Mouse (Mus musculus) kidney, postnatal 10 days (tissue): ENCODE results near the gene Fam98b.

Experiments
- DNase-seq: peaks from one replicate; pipeline ENCODE4 v3.0.0; 2021; ENCODE audit warnings: mixed read lengths

Fam98b gene

DNA sequence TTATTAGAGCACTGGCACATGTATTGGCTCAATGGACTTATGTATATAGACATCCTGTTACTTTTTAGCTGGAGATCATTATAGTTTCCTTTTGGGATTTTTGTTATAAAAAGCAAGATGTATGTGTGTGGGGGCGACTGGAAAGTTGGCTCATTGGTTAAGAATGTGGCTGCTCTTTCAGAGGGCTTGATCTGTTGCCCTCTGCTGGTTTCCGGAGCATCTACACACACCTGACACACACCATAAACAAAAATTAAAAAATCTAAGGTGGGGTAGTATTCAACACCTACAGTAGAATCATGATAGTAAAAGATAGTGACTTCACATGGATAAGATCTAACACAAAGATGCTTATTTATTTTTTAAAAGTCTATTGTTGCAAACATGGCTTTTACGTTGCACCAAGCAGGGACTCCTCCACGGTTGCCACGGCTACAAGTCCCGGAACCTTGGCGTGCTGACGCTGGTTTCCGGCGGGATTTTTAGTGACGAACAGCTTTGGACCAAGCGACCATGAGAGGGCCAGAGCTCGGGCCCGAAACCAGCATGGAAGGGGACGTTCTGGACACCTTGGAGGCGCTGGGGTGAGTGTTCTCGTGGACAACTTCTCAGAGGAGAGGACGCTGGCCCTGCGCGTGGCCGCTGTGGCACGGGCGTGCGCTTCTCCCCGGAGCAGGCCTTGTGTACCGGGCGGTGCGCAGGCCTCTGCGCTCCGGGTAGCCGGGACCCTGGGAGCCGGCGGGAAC lies at the start of gene Fam98b:
Gene Fam98b, plus strand, starts transcription at position 485 of the 746 bp plus-strand sequence.
- peak; percentile 92 for DNase-seq

DNA sequence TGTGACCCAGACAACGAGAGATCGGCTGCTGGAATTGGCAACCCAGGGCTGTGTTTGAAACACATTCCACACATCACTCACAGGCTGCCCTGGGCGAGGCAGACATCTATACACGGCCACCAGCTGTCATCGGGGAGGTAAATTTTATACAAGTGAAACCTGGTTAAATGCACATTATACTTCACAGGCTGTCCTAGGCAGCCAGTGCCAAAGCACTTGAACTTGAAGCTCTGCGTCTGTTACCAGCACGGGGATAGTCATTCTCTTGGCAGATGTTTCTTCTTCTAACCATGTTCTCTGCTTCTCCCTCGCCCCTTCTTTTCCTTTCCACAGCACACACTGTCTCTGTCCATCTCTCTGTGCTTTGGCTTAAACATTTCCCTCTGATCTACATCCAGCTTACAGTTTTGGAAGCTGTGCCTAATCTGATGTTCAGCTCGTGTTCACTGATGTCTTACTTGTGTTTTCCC lies 48.6 kb upstream of the Fam98b start:
- no peak for DNase-seq

DNA sequence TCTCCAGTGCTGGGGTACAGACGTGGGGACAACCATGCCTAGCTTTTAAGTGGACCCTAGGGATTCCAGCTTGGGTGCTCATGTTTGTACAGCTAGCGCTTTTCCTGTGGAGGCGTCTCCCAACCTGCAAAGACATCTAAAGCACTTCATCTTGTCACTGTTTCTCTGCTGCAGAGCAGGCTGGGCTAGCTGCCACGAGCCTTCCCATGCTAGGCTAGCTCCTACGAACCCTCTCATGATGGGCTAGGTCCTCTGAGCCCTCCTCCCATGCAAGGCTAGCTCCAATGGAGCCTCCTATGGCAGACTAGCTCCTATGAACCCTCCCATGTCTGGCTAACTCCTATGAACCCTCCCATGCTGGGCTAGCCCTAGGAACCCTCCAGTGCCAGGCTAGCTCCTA lies 46.2 kb upstream of the Fam98b start:
- no peak for DNase-seq

DNA sequence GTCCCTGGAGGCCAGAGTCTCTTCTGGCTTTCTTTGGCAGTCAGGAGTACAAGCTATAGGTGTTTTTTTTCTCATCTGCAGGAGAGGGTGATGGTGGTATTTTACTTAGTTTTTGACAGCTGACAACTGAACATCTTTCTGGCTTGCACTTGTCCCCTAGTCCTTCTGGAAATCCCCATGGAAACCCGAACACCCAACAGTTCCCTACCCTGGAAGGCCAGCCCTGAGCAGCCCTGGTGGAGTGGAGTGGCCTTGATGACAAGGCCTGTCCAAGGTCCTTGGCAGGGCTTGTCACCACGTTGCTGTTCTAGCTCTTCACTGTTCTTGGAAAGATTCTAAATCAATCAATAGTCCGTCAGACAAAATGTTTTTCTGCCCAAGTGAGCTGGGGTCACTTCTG lies 45.0 kb upstream of the Fam98b start:
- no peak for DNase-seq

DNA sequence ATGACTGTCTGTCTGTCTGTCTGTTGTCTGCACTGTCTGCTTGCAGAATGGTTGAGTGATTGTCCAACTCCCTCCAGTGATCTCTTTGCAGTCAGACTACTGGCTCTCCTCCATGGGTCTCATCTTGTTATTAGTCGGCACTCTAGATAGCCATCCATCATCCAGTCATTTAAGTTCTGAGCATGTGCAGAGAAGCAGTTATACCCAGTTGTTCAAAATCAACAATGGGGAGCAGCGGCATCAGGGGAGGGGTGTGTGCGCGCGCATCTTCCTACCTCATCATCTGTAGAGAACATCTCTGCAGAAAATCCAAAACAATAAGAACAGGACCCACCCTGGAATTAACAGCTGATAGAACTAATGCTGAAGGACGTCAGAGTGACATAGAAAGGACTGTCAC lies 44.5 kb upstream of the Fam98b start:
- DNase-seq, result no peak

DNA sequence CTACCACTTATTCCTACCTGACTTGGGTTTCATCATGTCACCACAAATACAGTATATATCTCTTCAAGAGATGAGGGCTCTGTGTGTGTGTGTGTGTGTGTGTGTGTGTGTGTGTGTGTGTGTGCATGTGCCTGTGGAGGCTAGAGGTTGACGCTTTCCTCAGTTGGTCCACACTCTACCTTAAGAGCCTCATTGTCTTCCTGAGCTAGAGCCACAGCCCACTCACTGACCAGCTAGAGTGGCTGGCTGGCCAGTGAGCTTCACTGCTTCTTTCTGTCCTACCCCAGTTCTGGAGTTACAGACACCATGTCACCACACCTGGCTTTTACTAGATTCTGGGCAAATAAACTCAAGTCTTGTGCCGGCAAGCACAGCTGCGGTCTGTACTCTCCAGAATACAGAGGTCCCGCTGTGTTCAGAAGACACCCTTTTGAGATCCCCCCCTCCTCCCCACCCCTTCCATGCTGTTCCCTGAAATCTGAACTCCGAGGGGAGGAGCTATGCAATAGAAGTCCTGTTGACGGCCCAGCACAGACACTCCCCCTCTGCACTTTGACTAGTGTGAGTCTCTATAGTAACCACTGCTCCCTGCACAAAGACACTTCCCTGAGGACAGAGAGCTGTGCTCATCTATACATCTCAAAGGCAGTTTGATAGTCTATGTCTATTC lies 39.0 kb upstream of the Fam98b start:
- peak; percentile 61 for DNase-seq

DNA sequence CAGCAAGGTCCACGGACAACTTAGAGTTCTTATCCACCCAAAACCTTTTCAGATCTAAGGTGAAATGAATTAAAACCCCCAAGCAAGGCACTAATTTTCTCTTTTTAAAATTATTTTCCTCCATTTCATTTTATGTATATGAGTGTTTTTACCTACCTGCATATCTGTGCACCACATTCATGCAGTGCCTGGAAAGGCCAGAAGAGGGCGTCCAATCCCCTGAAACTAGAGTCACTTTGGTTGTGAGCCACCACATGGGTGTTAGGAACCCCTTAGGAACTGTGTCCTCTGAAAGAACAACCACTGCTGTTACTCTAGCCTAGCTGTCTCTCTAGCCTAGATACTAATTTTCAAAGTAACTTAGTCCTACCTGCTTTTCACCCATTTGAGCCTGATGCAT lies 33.4 kb upstream of the Fam98b start:
- DNase-seq, result peak; percentile 18

DNA sequence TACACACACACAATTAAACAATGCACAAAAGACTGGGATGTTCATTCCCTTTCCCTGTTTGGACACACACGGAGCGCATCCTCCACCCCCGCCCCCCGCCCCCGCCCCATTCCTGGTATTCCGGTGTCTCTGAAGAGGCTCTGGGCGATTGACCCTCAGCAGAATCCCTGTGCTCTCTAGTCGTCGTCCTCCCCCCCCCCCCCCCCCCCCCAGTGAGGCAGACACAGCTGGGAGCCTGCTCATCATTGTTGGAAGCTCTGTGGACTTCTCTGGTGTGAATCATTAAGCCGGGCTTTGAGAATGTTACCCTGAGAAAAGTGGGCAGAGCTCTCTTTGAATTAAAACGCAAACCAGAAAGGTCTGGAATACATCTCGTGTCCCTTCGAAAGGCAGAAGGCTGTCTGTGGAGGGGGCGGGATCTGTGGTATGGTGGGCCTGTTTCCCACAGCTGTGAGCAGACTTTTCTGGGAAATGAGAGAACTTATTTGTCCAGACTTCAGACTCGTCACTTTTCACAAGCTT lies 31.8 kb upstream of the Fam98b start:
- peak; percentile 13 for DNase-seq

DNA sequence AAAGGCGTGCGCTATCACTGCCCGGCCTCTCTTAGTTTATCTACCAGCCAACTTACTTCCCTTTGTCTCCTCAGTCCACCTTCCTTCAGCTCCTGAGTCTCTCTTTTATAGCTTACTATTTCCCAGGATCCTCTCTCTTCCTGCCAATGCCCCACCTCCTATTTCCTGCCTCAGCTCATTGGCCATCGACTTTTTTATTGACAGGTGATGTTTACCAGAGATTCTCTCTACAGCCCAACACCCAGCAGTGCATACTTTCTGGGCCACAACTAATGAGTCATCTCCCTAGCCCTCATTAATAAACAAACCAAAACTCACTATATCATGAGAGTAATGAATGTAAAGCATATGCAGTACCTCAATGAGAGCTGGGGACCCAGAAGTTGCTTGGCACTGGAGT lies 30.0 kb upstream of the Fam98b start:
- no peak for DNase-seq

DNA sequence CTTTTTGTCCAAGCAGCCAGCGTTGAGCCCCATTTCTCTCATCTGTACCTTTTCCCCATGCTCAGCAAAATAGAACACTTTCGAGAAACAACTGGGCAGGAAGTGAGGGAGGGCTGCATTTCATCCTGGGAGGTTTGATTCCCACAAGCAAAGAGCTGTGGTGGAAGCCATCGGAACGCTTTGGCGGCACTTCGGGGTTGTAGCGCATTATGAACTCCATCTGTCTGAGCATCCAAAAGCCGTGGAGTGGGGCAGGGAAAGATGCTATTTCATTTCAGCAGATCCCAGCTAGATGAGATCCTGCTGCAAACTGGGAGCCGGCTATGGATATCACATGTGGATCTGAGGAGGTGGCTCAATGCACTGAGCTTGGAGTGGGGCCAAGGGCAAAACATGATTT lies 26.9 kb upstream of the Fam98b start:
- peak; percentile 24 for DNase-seq

DNA sequence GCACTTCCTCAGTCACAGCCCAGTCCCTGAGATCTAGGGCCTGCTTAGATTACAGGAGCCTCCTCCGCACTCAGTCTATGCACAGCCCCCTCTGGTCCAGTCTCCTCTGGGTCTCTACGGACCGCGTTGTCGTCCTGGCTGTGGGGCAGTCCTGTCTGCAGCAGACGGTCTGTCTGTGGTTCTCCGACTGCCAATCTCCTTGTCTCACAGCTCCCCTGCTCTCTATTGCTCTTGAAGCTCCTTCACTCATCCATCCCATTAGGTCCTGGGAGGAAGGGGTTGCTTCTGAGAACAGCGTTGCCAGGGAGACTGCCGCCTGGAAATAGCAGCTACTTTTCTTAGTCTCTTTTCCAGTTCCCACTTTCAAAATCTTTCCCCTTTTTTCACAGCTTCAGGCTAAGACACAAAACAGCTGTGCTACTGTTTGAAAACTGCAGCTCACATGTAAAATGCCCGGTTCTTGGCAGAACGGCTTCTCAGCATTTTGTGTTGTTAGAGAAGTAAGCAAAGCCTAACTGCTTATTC lies 20.9 kb upstream of the Fam98b start:
- peak; percentile 14 for DNase-seq

DNA sequence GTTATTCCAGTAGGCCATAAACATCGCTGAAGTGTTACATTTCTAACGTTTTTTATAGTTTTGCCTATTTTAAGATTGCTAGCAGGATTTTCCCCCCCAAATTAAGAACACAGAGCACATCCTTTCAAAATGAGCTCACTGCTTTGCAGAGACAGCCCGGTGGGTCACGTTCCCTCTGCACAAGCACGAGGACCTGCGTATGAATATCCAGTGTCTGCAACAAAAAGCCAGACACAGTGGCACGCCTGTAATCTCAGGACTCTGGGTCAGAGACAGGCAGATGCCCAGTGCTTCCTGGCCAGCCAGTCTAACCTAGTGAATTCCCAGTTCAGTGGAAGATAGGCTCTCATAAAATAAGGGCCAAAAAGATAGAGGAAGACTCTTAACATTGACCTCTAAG lies 19.3 kb upstream of the Fam98b start:
- no peak for DNase-seq

DNA sequence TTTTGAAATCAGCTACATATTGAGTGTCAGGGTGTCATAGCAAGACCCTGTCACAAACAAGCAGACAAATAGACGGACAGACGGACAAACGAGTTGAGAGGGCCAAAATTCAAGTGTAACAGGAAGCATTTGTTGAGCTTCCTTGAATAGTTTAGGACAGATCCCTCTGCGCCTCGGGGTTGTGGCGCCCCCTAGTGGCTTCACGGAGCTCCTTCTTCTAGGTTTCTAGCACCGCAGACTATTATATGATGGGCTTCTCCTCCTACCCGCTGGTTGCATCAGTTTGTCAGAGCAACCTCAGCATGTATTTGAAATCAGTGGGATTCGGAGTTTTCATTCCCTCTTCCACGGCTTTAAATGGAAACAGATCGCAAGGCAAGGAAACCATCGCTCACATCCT lies 18.3 kb upstream of the Fam98b start:
- peak; percentile 93 for DNase-seq

DNA sequence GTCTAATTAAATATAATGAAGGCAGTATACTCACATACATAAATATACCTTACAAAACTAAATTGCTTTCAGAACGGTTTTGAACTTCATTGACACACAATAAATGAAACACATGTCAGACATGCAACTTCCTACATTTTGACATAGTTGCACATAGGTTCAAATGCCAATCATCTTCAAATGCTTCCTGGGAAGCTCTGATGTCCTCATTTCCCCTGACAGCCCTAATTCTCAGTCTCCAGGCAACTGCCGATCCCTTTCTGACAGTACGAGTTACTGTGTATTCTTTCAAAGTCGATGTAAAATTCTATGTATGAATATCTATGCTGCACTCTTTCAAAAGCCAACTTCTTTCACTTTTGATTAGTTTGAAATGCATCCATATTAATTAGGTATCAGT lies 7.6 kb upstream of the Fam98b start:
- no peak for DNase-seq

DNA sequence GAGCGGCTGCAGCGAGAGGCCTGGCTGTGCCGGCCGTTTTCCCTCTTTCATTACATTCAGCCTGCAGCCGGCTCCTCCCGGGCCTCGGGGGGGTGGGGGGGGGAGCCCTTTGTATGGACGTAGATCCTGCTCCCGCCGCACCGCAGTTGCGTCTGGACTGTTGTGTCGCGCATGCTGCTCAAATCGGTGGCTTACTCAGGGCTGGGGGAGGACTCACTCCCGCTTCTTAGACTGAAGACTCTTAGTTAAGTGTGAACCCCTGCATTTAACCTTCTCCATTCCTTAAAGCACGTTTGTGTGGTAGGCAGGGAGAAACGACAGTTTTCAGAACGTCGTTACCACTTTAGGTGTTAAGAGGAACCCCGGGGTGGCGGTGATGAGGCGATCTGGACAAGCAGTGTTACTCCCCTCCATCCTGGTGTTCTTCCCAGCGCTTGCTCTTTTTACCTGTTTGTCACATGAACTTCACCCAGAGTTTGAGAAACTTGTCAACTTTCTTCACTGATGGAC lies 517 bp downstream of the Fam98b start:
- DNase-seq, result no peak

DNA sequence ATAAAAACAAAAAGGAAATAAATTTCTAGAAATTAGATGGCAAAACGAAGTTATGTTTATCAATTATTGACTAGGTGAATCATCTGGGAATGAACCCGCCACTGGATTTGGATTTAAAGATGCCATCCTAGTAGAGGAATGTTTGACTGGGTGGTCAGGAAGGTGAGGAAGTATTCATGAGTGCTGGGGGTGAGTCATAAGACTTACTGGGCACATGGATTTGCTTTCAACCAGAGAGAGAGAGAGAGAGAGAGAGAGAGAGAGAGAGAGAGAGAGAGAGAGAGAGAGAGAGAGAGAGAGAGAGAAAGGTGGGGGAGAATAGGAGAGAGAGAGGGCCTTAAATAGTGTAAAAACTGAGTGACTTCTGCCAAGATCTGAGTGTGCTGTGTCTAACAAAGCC lies 5.9 kb downstream of the Fam98b start:
- no peak for DNase-seq

DNA sequence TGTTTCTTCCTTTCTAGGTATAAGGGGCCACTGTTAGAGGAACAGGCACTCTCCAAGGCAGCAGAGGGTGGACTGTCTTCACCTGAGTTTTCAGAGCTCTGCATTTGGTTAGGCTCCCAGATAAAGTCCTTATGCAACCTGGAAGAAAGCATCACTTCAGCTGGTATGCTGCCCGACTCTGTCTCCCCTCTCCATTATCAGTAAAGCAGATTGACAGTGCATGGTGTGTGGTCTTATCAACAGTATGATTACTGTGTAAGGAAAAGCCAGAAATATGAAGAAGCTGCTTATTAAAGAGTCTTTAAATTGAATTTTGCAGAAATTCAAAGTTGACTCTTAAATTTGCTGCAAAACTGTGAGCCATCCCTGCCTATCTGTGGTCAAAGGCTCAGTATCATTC lies 8.1 kb downstream of the Fam98b start:
- DNase-seq, result no peak

DNA sequence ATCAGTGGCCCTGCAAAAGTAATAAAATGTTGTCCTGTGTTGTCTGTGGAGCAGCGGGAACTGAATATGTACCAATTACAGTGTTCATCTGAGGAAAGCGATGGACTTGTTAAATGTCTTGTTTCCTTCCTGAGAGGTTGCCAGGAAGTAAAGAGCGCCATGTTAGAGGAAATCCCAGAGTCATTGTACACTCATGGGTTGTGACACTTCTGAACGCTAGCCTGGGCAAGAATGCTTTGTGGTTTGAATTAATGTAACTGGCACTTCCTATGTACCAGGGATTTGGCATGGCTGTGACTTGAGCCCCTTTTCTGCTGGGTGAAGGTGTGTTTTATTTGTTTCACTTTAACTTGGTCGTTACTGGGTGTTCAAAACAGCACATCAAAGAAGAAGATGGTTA lies 12.6 kb downstream of the Fam98b start:
- no peak for DNase-seq

DNA sequence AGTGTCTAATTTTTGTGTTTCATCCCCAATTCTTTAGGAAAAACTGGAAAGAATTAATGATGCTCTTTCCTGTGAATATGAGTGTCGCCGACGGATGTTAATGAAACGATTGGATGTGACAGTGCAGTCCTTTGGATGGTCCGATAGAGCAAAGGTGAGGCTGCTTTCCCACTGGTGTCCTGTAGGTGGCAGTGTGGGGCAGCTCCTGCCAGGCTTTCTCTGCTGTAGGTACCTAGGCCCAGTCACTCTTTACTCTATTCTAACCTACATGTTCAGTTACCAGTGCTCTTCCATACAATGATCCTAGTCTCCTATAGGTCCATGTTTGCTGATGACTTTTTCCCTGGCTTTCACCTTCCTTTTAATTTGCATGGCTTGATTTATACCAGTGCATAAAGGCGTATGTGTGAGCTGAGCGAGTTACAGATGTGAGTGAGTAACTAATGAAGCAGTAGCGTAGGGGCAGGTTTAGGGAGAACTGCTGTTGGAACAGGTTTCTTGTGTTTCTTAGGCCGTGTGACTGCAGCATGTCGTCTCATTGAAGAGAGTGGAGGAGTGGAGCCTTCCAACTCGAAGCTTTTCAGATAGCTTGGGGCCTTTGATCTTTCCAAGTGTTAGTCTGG lies 14.4 kb downstream of the Fam98b start:
- DNase-seq, result peak; percentile 76

DNA sequence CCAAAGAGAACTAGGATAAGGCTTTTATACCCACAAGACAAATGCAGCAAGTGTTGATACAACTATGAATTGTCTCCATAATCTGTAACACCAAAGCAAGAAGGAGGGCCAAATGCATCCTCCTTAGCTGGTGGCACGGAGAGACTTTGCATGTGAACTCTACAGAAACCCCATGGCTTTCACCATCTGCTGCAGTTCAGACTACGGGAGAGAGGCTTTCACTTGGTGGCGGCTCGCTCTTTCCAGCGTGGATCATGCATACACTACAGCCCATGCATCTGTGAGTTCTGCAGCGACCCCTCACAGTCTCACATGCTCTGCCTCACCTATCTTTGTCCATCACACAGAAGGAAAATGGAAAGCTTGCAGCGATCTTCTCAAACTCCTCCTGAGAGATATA lies 38.8 kb downstream of the Fam98b start:
- no peak for DNase-seq

DNA sequence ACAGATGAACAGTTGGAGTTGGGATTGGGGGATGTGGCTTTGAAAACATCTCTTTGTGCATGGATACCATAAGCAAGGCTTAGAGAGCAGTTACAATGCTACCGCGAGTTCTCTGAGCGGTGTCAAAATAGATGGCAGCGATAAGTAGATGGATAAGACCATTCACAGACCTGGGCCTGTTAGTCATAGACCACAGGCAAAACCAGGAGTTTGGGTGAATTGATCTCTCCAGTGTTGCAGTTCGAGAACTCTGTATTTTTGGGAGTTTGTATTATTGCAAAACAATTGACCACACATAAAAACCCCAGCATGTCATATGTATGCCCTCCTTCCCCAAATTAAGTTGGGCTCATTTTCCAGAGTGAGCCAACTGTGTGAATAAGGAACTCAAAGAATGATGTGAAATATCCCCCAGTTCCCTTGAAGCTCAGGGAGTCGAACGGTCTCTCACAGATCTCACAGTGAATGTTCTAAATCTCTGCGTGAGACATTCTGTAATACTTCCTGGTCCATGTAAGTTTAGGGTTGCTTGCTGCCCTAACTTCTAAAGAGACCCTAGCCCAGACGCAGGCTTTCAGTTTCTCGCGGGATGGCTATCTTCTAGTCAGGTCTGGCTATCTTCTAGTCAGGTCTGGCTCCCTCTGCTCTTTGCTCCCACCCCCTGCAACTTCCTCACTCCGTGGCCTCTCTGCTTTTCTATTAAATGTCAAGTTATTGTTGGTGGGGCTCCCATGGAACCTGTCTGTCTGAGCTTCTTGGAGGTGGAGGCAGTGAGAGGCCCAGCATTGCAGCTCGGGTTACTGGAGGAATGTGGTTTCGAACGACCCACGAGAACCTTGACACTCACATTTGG lies 50.3 kb downstream of the Fam98b start:
- no peak for DNase-seq
